ENCODE assay signal across 11 mouse cellular contexts in the genomic region with DNA sequence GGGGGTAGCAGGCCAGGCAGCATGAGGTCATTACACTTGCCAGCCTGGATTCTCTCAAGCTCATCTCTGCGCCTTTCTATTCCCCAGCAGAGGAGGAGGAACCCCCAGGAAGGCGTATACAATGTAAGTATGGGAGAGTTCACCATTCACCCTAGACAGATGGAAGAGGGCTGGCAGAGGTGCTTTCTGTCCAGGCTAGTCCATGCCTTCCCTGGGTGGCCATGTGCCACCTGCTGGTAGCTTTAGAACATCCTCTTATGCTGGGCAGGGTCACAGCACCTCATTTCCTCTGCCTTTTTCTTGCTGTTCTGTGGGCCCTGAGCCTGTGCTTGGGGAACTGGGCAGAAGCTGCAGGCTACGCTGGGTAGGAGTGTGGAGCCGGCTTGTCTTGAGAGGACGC.
A peak's percentile ranks its signal among the peaks of the same experiment; 100 is the strongest.
DNase-seq lines count a peak whose midpoint lies in the region; ATAC-seq and TF ChIP-seq lines count a peak whose summit lies in the region.
"Had no signal": no experiment of that assay in that cellular context is flagged by ENCODE, and none has a peak within 500 bp of the region (broad histone marks: within the 10 kb centered on the region; RNA-seq: fewer than 3 reads in every experiment).

No protein-coding gene starts in this region.

- H3K9me3 ChIP-seq in hindbrain, postnatal 0 days (ENCODE audit: low read length), result no peaks in the 10 kb centered on the region
- H3K9me3 ChIP-seq in hindbrain, embryonic 13.5 days, result no peaks in the 10 kb centered on the region
- no peaks in the 10 kb centered on the region for H3K9me3 ChIP-seq in G1E (replicated peaks)
- H3K9me3 ChIP-seq in liver, embryonic 12.5 days (replicated peaks), result no peaks in the 10 kb centered on the region
- H3K9me3 ChIP-seq: neural tube, embryonic 13.5 days had no signal

- H3K27ac ChIP-seq in hindbrain, postnatal 0 days, result no peak overlapping the region
- no peak overlapping the region for H3K27ac ChIP-seq in hindbrain, embryonic 13.5 days
- H3K27ac ChIP-seq in liver, embryonic 12.5 days, result no peak overlapping the region
- H3K27ac ChIP-seq: neural tube, embryonic 13.5 days had no signal

- ATAC-seq in hindbrain, postnatal 0 days, result no peak
- ATAC-seq in hindbrain, embryonic 13.5 days (ENCODE audit: low FRiP score), result no peak
- ATAC-seq in G1E (ENCODE audit: extremely low read depth, insufficient number of reproducible peaks, low FRiP score, poor library complexity, severe bottlenecking), result 0 out of 2 replicates have a peak, but pooled peaks have one; percentile 32
- 0 out of 2 replicates have a peak, but pooled peaks have one; percentile 22 for ATAC-seq in liver, embryonic 12.5 days
- no peak for ATAC-seq in frontal cortex, adult (ENCODE audit: low TSS enrichment)

- peaks cover 3% of the 10 kb centered on the region; the same call in 1 of the 2 replicates for H3K4me1 ChIP-seq in hindbrain, postnatal 0 days (ENCODE audit: insufficient read depth, low read length)
- peaks cover 6% of the 10 kb centered on the region for H3K4me1 ChIP-seq in hindbrain, embryonic 13.5 days (replicated peaks)
- H3K4me1 ChIP-seq in G1E (ENCODE audit: insufficient read depth, low read depth, low read length), result peaks cover 52% of the 10 kb centered on the region
- peaks cover 12% of the 10 kb centered on the region for H3K4me1 ChIP-seq in liver, embryonic 12.5 days

- no peaks in the 10 kb centered on the region for H3K27me3 ChIP-seq in hindbrain, postnatal 0 days (ENCODE audit: insufficient read depth, low read length)
- H3K27me3 ChIP-seq in hindbrain, embryonic 13.5 days, result peaks cover 48% of the 10 kb centered on the region
- H3K27me3 ChIP-seq in G1E (ENCODE audit: insufficient read depth, low read length), result no peaks in the 10 kb centered on the region
- H3K27me3 ChIP-seq in liver, embryonic 12.5 days (replicated peaks), result no peaks in the 10 kb centered on the region; the same call in 1 of the 2 replicates

- H3K36me3 ChIP-seq in hindbrain, postnatal 0 days (ENCODE audit: insufficient read depth, low read length), result no peaks in the 10 kb centered on the region
- no peaks in the 10 kb centered on the region for H3K36me3 ChIP-seq in hindbrain, embryonic 13.5 days
- peaks cover 7% of the 10 kb centered on the region for H3K36me3 ChIP-seq in G1E (replicated peaks)
- no peaks in the 10 kb centered on the region for H3K36me3 ChIP-seq in liver, embryonic 12.5 days
- H3K36me3 ChIP-seq: neural tube, embryonic 13.5 days had no signal

- DNase-seq in hindbrain, postnatal 0 days (ENCODE audit: low spot score), result peak; percentile 34
- DNase-seq in 416B (ENCODE audit: low read depth), result peak; percentile 59
- no peak for DNase-seq in G1E (ENCODE audit: low spot score)
- DNase-seq in cerebellum, postnatal 14 days, result no peak
- no peak for DNase-seq in c-Kit-positive CD71-positive TER-119-positive erythroid progenitor cells, embryonic 14.5 days (ENCODE audit: low spot score)
- DNase-seq: adrenal gland, adult 8-10 months; layer of hippocampus, adult 9-11 months had no signal

- H3K4me2 ChIP-seq in hindbrain, postnatal 0 days (ENCODE audit: low read depth, low read length), result no peak overlapping the region
- H3K4me2 ChIP-seq in hindbrain, embryonic 13.5 days, result no peak overlapping the region
- H3K4me2 ChIP-seq in liver, embryonic 12.5 days, result no peak overlapping the region
- H3K4me2 ChIP-seq: neural tube, embryonic 13.5 days had no signal

- H3K9ac ChIP-seq in hindbrain, postnatal 0 days (replicated peaks; ENCODE audit: low read length), result no peak overlapping the region
- no peak overlapping the region for H3K9ac ChIP-seq in hindbrain, embryonic 13.5 days
- no peak overlapping the region for H3K9ac ChIP-seq in liver, embryonic 12.5 days
- H3K9ac ChIP-seq: neural tube, embryonic 13.5 days had no signal

- H3K4me3 ChIP-seq in hindbrain, postnatal 0 days (ENCODE audit: low read length), result no peak overlapping the region
- H3K4me3 ChIP-seq in hindbrain, embryonic 13.5 days, result no peak overlapping the region
- no peak overlapping the region for H3K4me3 ChIP-seq in G1E (ENCODE audit: low read depth, low read length)
- H3K4me3 ChIP-seq in liver, embryonic 12.5 days, result no peak overlapping the region
- H3K4me3 ChIP-seq: neural tube, embryonic 13.5 days had no signal

- 81% methylated on average over 5 of the region's 5 CpGs for WGBS in hindbrain, postnatal 0 days
- 84% methylated on average over 5 of the region's 5 CpGs for WGBS in hindbrain, embryonic 13.5 days
- WGBS in liver, embryonic 12.5 days (ENCODE audit: insufficient replicate concordance), result 76% methylated on average over 5 of the region's 5 CpGs

- TF ChIP-seq CTCF in hindbrain, postnatal 0 days (IDR thresholded peaks at IDR 0.05; ENCODE audit: low read depth), result peak; percentile 51
- no peak for TF ChIP-seq CTCF in G1E (IDR thresholded peaks at IDR 0.05; ENCODE audit: low read depth, low read length)

Comparison
In these comparisons a context has a peak if more than half of its experiments do, and no peak if none do; other contexts are left out.
1. ATAC-seq: peak in G1E (single experiment) and liver, embryonic 12.5 days (single experiment); none in hindbrain, postnatal 0 days (single experiment), hindbrain, embryonic 13.5 days (single experiment) and frontal cortex, adult (single experiment).
2. DNase-seq: peak in hindbrain, postnatal 0 days (single experiment) and 416B (single experiment); none in G1E (single experiment), cerebellum, postnatal 14 days (0 of 2) and c-Kit-positive CD71-positive TER-119-positive erythroid progenitor cells, embryonic 14.5 days (single experiment).